Mouse (Mus musculus) liver, adult 2 months (tissue): ENCODE measurements at regions not wholly inside any gene's neighbourhood (a gene's known extent, or its start where the extent isn't known, plus 50 kb on each side); places are given as distances from the start of the nearest gene placed in this dataset.

Experiments
- CTCF ChIP-seq: fragments of 200-500 bp; IDR thresholded peaks from 2 replicates; pipeline ENCODE4 v1.5.1; 2011; ENCODE audit warnings: low read depth, low read length, control low read depth
- POLR2A ChIP-seq: fragments of 200-500 bp; IDR thresholded peaks from 2 replicates; pipeline ENCODE4 v1.6.1; 2011; ENCODE audit warnings: low read length, control low read depth; ENCODE audit not compliant: insufficient read depth; ENCODE audit errors: extremely low read depth

DNA sequence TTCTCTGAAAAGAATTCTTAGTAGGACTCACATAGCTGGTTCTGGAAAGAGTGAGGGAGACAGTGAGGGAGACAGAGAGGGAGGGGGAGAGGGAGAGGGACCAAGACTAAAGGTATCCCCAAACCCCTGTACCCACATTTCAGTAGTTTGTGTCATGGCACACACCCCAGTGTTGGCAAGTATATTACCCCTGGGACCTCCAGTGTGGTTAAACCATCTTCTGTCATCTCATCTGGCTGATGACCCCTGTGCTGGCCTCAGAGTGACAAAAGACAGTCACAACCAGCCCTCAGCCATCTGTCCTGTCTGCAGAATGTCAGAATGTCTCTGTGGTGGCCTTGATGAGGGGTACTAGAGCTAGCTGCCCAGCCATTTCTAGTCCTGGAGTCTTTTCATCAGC is 107.6 kb upstream of the Clstn2 start:
- TF ChIP-seq CTCF = no peak
- no peak for TF ChIP-seq POLR2A
